In the genomic region with DNA sequence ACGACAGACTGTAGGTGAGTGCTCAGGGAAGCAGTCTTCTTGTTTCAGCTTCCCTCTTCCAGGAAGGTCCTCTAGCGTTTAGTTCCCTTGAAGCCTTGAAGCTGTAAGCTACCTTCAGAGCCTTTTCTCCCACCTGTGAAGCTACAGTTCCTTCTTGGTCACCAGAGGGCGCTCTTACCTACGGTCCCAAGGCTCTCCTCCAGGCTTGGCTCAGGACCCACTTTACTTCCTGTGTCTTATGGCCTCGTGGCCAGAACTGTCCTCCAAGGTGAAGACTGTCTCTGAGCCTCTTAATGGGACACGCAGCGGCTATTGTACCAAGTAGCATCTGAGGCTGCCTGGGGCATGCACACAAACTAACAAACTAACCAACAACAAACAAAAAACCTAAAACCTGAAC, we compare ENCODE assay signal across 8 mouse cellular contexts. TPM values are rescaled to one million over a fixed set of nuclear protein-coding genes. Genes with fewer than 3 reads are reported as not detected.
DNase-seq lines count a peak whose midpoint lies in the region; ATAC-seq and TF ChIP-seq lines count a peak whose summit lies in the region.
"Had no signal": no experiment of that assay in that cellular context is flagged by ENCODE, and none has a peak within 500 bp of the region (broad histone marks: within the 10 kb centered on the region; RNA-seq: fewer than 3 reads in every experiment).

No protein-coding gene starts in this region.

- intact Hi-C loops in left cerebral cortex, adult 2 months (cut with DNase I) = loop anchor here (10.0 kb wide), 1 partner anchor 231 kb away; no protein-coding TSS in a partner anchor

- no peak overlapping the region for H3K4me3 ChIP-seq in left cerebral cortex, adult 2 months
- H3K4me3 ChIP-seq in intestine, embryonic 16.5 days (ENCODE audit: low read length) = no peak overlapping the region
- H3K4me3 ChIP-seq in lung, postnatal 0 days (ENCODE audit: low read depth, low read length) = no peak overlapping the region
- H3K4me3 ChIP-seq: heart, embryonic 15.5 days had no signal

- no peaks in the 10 kb centered on the region for H3K36me3 ChIP-seq in intestine, embryonic 16.5 days (ENCODE audit: control insufficient read depth, insufficient read depth, low read length)
- no peaks in the 10 kb centered on the region for H3K36me3 ChIP-seq in lung, postnatal 0 days (ENCODE audit: insufficient read depth, low read length)
- H3K36me3 ChIP-seq: heart, embryonic 15.5 days had no signal

- H3K9me3 ChIP-seq in intestine, embryonic 16.5 days (ENCODE audit: control insufficient read depth, low read length) = no peaks in the 10 kb centered on the region
- no peaks in the 10 kb centered on the region for H3K9me3 ChIP-seq in lung, postnatal 0 days (ENCODE audit: low read length)
- H3K9me3 ChIP-seq: heart, embryonic 15.5 days had no signal

- no peaks in the 10 kb centered on the region for H3K4me1 ChIP-seq in intestine, embryonic 16.5 days (ENCODE audit: control insufficient read depth, insufficient read depth, low read length)
- no peaks in the 10 kb centered on the region for H3K4me1 ChIP-seq in lung, postnatal 0 days (ENCODE audit: insufficient read depth, low read depth, low read length)

- H3K27me3 ChIP-seq in intestine, embryonic 16.5 days (replicated peaks; ENCODE audit: control insufficient read depth, insufficient read depth, low read length) = no peaks in the 10 kb centered on the region; the same call in 1 of the 2 replicates
- peaks cover 8% of the 10 kb centered on the region; the same call in 1 of the 2 replicates for H3K27me3 ChIP-seq in lung, postnatal 0 days (replicated peaks; ENCODE audit: insufficient read depth, low read length)

- peak; percentile 36 to 38 for DNase-seq in left cerebral cortex, adult 2 months (ENCODE audit: extremely low spot score in 1 of 2, low spot score in 2 of 2)
- no peak for DNase-seq in left cerebral cortex, adult 8-10 months (ENCODE audit: low spot score in 2 of 2)
- peak; percentile 83 for DNase-seq in R1 (ENCODE audit: low read depth, low spot score)
- peak; percentile 56 to 70 for DNase-seq in cerebellum, postnatal 25 days
- DNase-seq in lung, postnatal 0 days (ENCODE audit: low spot score) = peak; percentile 83
- DNase-seq in right cerebral cortex, postnatal 25 days = peak; percentile 39

- TF ChIP-seq EP300 in lung, postnatal 0 days (IDR thresholded peaks at IDR 0.05) = no peak

- H3K4me2 ChIP-seq in intestine, embryonic 16.5 days (ENCODE audit: low read depth, low read length) = no peak overlapping the region
- H3K4me2 ChIP-seq in lung, postnatal 0 days (replicated peaks; ENCODE audit: low read depth, low read length) = no peak overlapping the region
- H3K4me2 ChIP-seq: heart, embryonic 15.5 days had no signal

- H3K9ac ChIP-seq in intestine, embryonic 16.5 days (ENCODE audit: low read depth, low read length) = no peak overlapping the region
- no peak overlapping the region for H3K9ac ChIP-seq in lung, postnatal 0 days (replicated peaks; ENCODE audit: low read depth)
- H3K9ac ChIP-seq: heart, embryonic 15.5 days had no signal

- peak overlapping the region; percentile 63; the same call in 1 of the 2 replicates for H3K27ac ChIP-seq in left cerebral cortex, adult 2 months
- no peak overlapping the region for H3K27ac ChIP-seq in intestine, embryonic 16.5 days (ENCODE audit: low read length)
- no peak overlapping the region for H3K27ac ChIP-seq in lung, postnatal 0 days (ENCODE audit: low read length)
- H3K27ac ChIP-seq: heart, embryonic 15.5 days had no signal

- peak; percentile 43; the same call in 1 of the 2 replicates for ATAC-seq in intestine, embryonic 16.5 days
- no peak for ATAC-seq in lung, postnatal 0 days

- 12% methylated on average over 7 of the region's 7 CpGs for WGBS in intestine, embryonic 16.5 days
- WGBS in lung, postnatal 0 days = 12% methylated on average over 7 of the region's 7 CpGs

- TF ChIP-seq CTCF in left cerebral cortex, adult 2 months (IDR thresholded peaks at IDR 0.05) = peak; percentile 80
- peak; percentile 79 for TF ChIP-seq CTCF in lung, postnatal 0 days (IDR thresholded peaks at IDR 0.05)

RNA-seq across cellular contexts. Expression of gene Pkp1, which starts 26.7 kb away (rescaled TPM):
- under 1 TPM; 0.25 to 0.40 TPM for total RNA-seq in left cerebral cortex, adult 2 months (2021)
- total RNA-seq in left cerebral cortex, adult 8-10 months (2022) = under 1 TPM; 0.17 to 0.36 (median 0.20) TPM
- polyA plus RNA-seq in intestine, embryonic 16.5 days (2015; fragmentation: Nextera tagmentation; extraction: Ambion mirVana) = 0.05 TPM in 1 of 2 replicates, not detected in the other
- 0.02 TPM in 2 replicates for polyA plus RNA-seq in lung, postnatal 0 days (2015; fragmentation: Nextera tagmentation; extraction: Ambion mirVana)

Comparison
In these comparisons a context has a peak if more than half of its experiments do, and no peak if none do; other contexts are left out.
1. DNase-seq: peak in left cerebral cortex, adult 2 months (2 of 2), R1 (single experiment), cerebellum, postnatal 25 days (2 of 2), lung, postnatal 0 days (single experiment) and right cerebral cortex, postnatal 25 days (single experiment); none in left cerebral cortex, adult 8-10 months (0 of 2).